In genomic region chr15:103134277-103135086, GRCm38 (mm10) we compare ENCODE assay signal across 9 mouse cellular contexts. TPM values are rescaled to one million over a fixed set of nuclear protein-coding genes. Genes with fewer than 3 reads are reported as not detected.
DNase-seq lines count a peak whose midpoint lies in the region; ATAC-seq and TF ChIP-seq lines count a peak whose summit lies in the region.
"Had no signal": no experiment of that assay in that cellular context is flagged by ENCODE, and none has a peak within 500 bp of the region (broad histone marks: within the 10 kb centered on the region; RNA-seq: fewer than 3 reads in every experiment).

No protein-coding gene starts in this region.

- no peaks in the 10 kb centered on the region for H3K9me3 ChIP-seq in midbrain, embryonic 12.5 days
- H3K9me3 ChIP-seq in midbrain, embryonic 10.5 days (replicated peaks), result no peaks in the 10 kb centered on the region
- no peaks in the 10 kb centered on the region for H3K9me3 ChIP-seq in forebrain, embryonic 12.5 days
- no peaks in the 10 kb centered on the region for H3K9me3 ChIP-seq in neural tube, embryonic 15.5 days (replicated peaks)

- ATAC-seq in midbrain, embryonic 12.5 days (ENCODE audit: low FRiP score, low read depth), result peak; percentile 59; the same call in 1 of the 2 replicates
- ATAC-seq in forebrain, embryonic 12.5 days (ENCODE audit: low FRiP score), result peak; percentile 64
- peak; percentile 51 for ATAC-seq in neural tube, embryonic 15.5 days (ENCODE audit: low FRiP score)
- no peak for ATAC-seq in CD4-positive, CD25-positive, alpha-beta regulatory T cell, adult 4 months

- H3K4me1 ChIP-seq in midbrain, embryonic 12.5 days, result peaks cover 15% of the 10 kb centered on the region
- H3K4me1 ChIP-seq in midbrain, embryonic 10.5 days, result peaks cover 26% of the 10 kb centered on the region
- H3K4me1 ChIP-seq in forebrain, embryonic 12.5 days, result peaks cover 23% of the 10 kb centered on the region
- no peaks in the 10 kb centered on the region; the same call in 1 of the 2 replicates for H3K4me1 ChIP-seq in kidney, adult 2 months (ENCODE audit: control insufficient read depth, insufficient read depth, low read length)
- peaks cover 47% of the 10 kb centered on the region for H3K4me1 ChIP-seq in neural tube, embryonic 15.5 days

- TF ChIP-seq POLR2A in kidney, adult 2 months (IDR thresholded peaks at IDR 0.05; ENCODE audit: low read depth, low read length), result no peak

- TF ChIP-seq CTCF in kidney, adult 2 months (conservative IDR thresholded peaks at IDR 0.05; ENCODE audit: insufficient read depth, insufficient read length, low read depth, low read length), result no peak

- no peak overlapping the region for H3K4me3 ChIP-seq in midbrain, embryonic 12.5 days
- no peak overlapping the region for H3K4me3 ChIP-seq in midbrain, embryonic 10.5 days
- H3K4me3 ChIP-seq in forebrain, embryonic 12.5 days (replicated peaks), result no peak overlapping the region
- no peak overlapping the region for H3K4me3 ChIP-seq in kidney, adult 2 months (ENCODE audit: insufficient read depth, low read depth, low read length)
- H3K4me3 ChIP-seq in neural tube, embryonic 15.5 days (replicated peaks), result no peak overlapping the region
- H3K4me3 ChIP-seq: heart, embryonic 12.5 days had no signal

- no peaks in the 10 kb centered on the region for H3K36me3 ChIP-seq in midbrain, embryonic 12.5 days
- H3K36me3 ChIP-seq in midbrain, embryonic 10.5 days, result no peaks in the 10 kb centered on the region
- H3K36me3 ChIP-seq in forebrain, embryonic 12.5 days (replicated peaks), result no peaks in the 10 kb centered on the region
- no peaks in the 10 kb centered on the region for H3K36me3 ChIP-seq in kidney, adult 2 months (ENCODE audit: control insufficient read depth, insufficient read depth, low read length)
- no peaks in the 10 kb centered on the region for H3K36me3 ChIP-seq in neural tube, embryonic 15.5 days
- H3K36me3 ChIP-seq: heart, embryonic 12.5 days had no signal

- H3K27me3 ChIP-seq in midbrain, embryonic 12.5 days, result peaks cover 72% of the 10 kb centered on the region
- H3K27me3 ChIP-seq in midbrain, embryonic 10.5 days (ENCODE audit: low read depth, poor library complexity, severe bottlenecking), result peaks cover 100% of the 10 kb centered on the region
- peaks cover 90% of the 10 kb centered on the region for H3K27me3 ChIP-seq in forebrain, embryonic 12.5 days
- H3K27me3 ChIP-seq in kidney, adult 2 months (replicated peaks; ENCODE audit: control insufficient read depth, insufficient read depth, low read length), result no peaks in the 10 kb centered on the region
- H3K27me3 ChIP-seq in neural tube, embryonic 15.5 days (replicated peaks), result no peaks in the 10 kb centered on the region

- H3K4me2 ChIP-seq in midbrain, embryonic 12.5 days (replicated peaks), result no peak overlapping the region
- peak overlapping the region; percentile 8 for H3K4me2 ChIP-seq in forebrain, embryonic 12.5 days
- 0 out of 2 replicates have a peak overlapping the region, but pooled peaks have one; percentile 17 for H3K4me2 ChIP-seq in neural tube, embryonic 15.5 days

- 29% methylated on average over 5 of the region's 5 CpGs for WGBS in midbrain, embryonic 12.5 days
- 41% methylated on average over 5 of the region's 5 CpGs for WGBS in midbrain, embryonic 10.5 days
- WGBS in forebrain, embryonic 12.5 days, result 25% methylated on average over 5 of the region's 5 CpGs
- 27% methylated on average over 5 of the region's 5 CpGs for WGBS in kidney, adult 2 months
- 32% methylated on average over 5 of the region's 5 CpGs for WGBS in neural tube, embryonic 15.5 days

- no peak overlapping the region for H3K27ac ChIP-seq in midbrain, embryonic 12.5 days (replicated peaks)
- H3K27ac ChIP-seq in midbrain, embryonic 10.5 days (replicated peaks), result no peak overlapping the region
- H3K27ac ChIP-seq in forebrain, embryonic 12.5 days, result peak overlapping the region; percentile 84
- peak overlapping the region; percentile 26; the same call in 1 of the 2 replicates for H3K27ac ChIP-seq in kidney, adult 2 months (ENCODE audit: insufficient read depth, low read depth, low read length)
- H3K27ac ChIP-seq in neural tube, embryonic 15.5 days (replicated peaks), result peak overlapping the region; percentile 85

- H3K9ac ChIP-seq in midbrain, embryonic 12.5 days (replicated peaks), result no peak overlapping the region
- H3K9ac ChIP-seq in forebrain, embryonic 12.5 days, result peak overlapping the region; percentile 8; the same call in 1 of the 2 replicates
- no peak overlapping the region for H3K9ac ChIP-seq in neural tube, embryonic 15.5 days (replicated peaks)
- H3K9ac ChIP-seq: heart, embryonic 12.5 days had no signal

- DNase-seq in midbrain, embryonic 10.5 days (ENCODE audit: low spot score), result no peak
- peak; percentile 49 for DNase-seq in kidney, adult 2 months
- no peak for DNase-seq in layer of hippocampus, postnatal 10 days (ENCODE audit: low spot score in 2 of 2)
- DNase-seq in right cerebral cortex, adult 18-20 months, result no peak

RNA-seq across cellular contexts. Expression of gene Smug1, which starts 32.4 kb away (rescaled TPM):
- polyA plus RNA-seq in midbrain, embryonic 12.5 days (2016; fragmentation: Nextera tagmentation; extraction: Ambion mirVana), result 27.5 and 28.9 TPM in 2 replicates
- 24.6 and 26.4 TPM in 2 replicates for polyA plus RNA-seq in midbrain, embryonic 10.5 days (2016; fragmentation: Nextera tagmentation; extraction: Ambion mirVana)
- 24.6 and 27.4 TPM in 2 replicates for polyA plus RNA-seq in forebrain, embryonic 12.5 days (2016; fragmentation: Nextera tagmentation; extraction: Ambion mirVana)
- 15.5 and 19.4 TPM in 2 replicates for polyA plus RNA-seq in kidney, adult 2 months (2012; rRNA removed)
- 25.8 and 30.9 TPM in 2 replicates for polyA plus RNA-seq in neural tube, embryonic 15.5 days (2015; fragmentation: Nextera tagmentation; extraction: Ambion mirVana)
- total RNA-seq in layer of hippocampus, postnatal 10 days (2021), result 10 to 100 TPM; 15.1 to 17.4 TPM
- polyA plus RNA-seq in CD4-positive, CD25-positive, alpha-beta regulatory T cell, adult 4 months (2017; shearing (Covaris generic)), result 1 to 10 TPM; 6.0 to 8.1 TPM

Comparison
In these comparisons a context has a peak if more than half of its experiments do, and no peak if none do; other contexts are left out.
1. H3K27ac ChIP-seq: peak in forebrain, embryonic 12.5 days (single experiment), kidney, adult 2 months (single experiment) and neural tube, embryonic 15.5 days (single experiment); none in midbrain, embryonic 12.5 days (single experiment) and midbrain, embryonic 10.5 days (single experiment).